Mouse (Mus musculus): Measurements from ENCODE around the gene Btbd17.

DNA sequence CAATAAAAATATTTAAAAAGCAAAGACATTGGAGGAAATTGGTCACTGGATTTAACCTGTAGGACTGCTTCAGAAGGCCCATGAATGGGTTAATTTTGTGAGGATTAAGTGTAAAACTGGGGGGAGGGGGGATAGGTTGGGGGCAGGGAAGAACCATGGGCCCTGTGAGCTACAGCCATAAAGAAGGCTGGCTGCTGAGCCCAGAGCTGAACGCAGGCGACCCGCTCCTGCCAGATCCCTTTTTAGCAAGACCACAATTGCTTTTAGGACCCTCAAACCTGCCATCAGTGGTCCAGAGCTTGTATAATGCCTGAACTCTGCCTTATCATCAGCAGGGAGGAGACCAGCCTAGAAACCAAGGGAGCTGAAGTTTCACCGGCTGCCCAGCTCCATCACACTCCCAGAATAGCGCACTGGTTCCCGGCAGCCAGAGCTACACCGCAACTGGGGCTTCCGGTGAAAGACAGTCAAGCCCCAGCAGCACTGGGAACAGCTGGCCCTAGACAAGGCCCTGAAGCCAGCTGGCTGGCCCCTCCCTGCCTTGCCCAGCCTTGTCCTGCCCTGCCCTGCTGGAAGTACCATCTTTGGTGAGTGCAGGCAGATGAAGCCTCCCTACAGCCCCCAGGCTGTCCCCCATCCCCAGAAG lies 48.2 kb upstream of the Btbd17 start:
- TF ChIP-seq POLR2A (IDR thresholded peaks at IDR 0.05; ENCODE audit: borderline replicate concordance, extremely low read depth, low read depth, low read length) (no peak), CTCF (IDR thresholded peaks at IDR 0.05; ENCODE audit: insufficient read depth, low read length) (no peak)

Data from lung, adult 2 months (tissue).